Mouse (Mus musculus) MEL (cell line): ENCODE data around the gene Prph2. TPM values are rescaled to one million over a fixed set of nuclear protein-coding genes. Genes with fewer than 3 reads are reported as not detected.

Experiments
- DNase-seq: peaks from one replicate; pipeline ENCODE4 v3.0.0; 2011; ENCODE audit warnings: low read depth, low spot score
- H3K27ac ChIP-seq: 2 replicates; pipeline ENCODE4 v1.5.1; 2012; ENCODE audit warnings: low read depth, mild to moderate bottlenecking, control low read depth, low read length, moderate library complexity; ENCODE audit not compliant: control insufficient read depth
- H3K27me3 ChIP-seq, 2 experiments: fragments of 150-350 bp in 1 of 2; sonication (generic) in 1 of 2; 2 replicates each; pipeline ENCODE4 v1.6.1; 2012; ENCODE audit warnings: low read length in 2 of 2, mild to moderate bottlenecking in 2 of 2, improper control_type of control experiment in 1 of 2, moderate library complexity in 1 of 2; ENCODE audit not compliant: insufficient read depth in 2 of 2, control insufficient read depth in 1 of 2
- H3K36me3 ChIP-seq, 2 experiments: 2 replicates each; pipeline ENCODE4 v1.6.1; 2012 to 2014; ENCODE audit warnings: low read length in 2 of 2, improper control_type of control experiment in 1 of 2, inconsistent platforms in 1 of 2, mild to moderate bottlenecking in 1 of 2; ENCODE audit not compliant: insufficient read depth in 2 of 2, control insufficient read depth in 1 of 2
- H3K4me1 ChIP-seq, 2 experiments: fragments of 150-350 bp in 1 of 2; sonication (generic) in 1 of 2; 2 replicates each; pipeline ENCODE4 v1.6.1; 2012; ENCODE audit warnings: low read length in 2 of 2, improper control_type of control experiment in 1 of 2, mild to moderate bottlenecking in 1 of 2; ENCODE audit not compliant: insufficient read depth in 2 of 2, control insufficient read depth in 1 of 2
- H3K4me3 ChIP-seq, 2 experiments: fragments of 150-350 bp in 1 of 2; sonication (generic) in 1 of 2; 2 replicates each; pipeline ENCODE4 v1.5.1; 2012; ENCODE audit warnings: low read depth in 2 of 2, low read length in 2 of 2, mild to moderate bottlenecking in 2 of 2, moderate library complexity in 2 of 2, control low read depth in 1 of 2, improper control_type of control experiment in 1 of 2; ENCODE audit not compliant: control insufficient read depth in 1 of 2, insufficient read depth in 1 of 2
- H3K79me2 ChIP-seq: 2 replicates; pipeline ENCODE4 v1.6.1; 2012; ENCODE audit warnings: mild to moderate bottlenecking, low read length, moderate library complexity; ENCODE audit not compliant: control insufficient read depth, poor library complexity, insufficient read depth
- H3K9ac ChIP-seq: 2 replicates; pipeline ENCODE4 v1.6.1; 2012; ENCODE audit warnings: low read depth, mild to moderate bottlenecking, control low read depth, low read length, moderate library complexity; ENCODE audit not compliant: control insufficient read depth, poor library complexity, severe bottlenecking
- H3K9me3 ChIP-seq: fragments of 150-350 bp; sonication (generic); replicated peaks from 2 replicates; pipeline ENCODE4 v1.6.1; 2012; ENCODE audit warnings: mild to moderate bottlenecking, low read length, improper control_type of control experiment, moderate library complexity; ENCODE audit not compliant: insufficient read depth
- BHLHE40 ChIP-seq: IDR thresholded peaks from 2 replicates; pipeline ENCODE4 v1.6.1; 2012; ENCODE audit warnings: low read depth, mild to moderate bottlenecking, inconsistent platforms, low read length, improper control_type of control experiment, borderline replicate concordance
- CHD1 ChIP-seq: IDR thresholded peaks from 2 replicates; pipeline ENCODE4 v1.6.1; 2012; ENCODE audit warnings: low read depth, mild to moderate bottlenecking, inconsistent platforms, low read length, improper control_type of control experiment
- CTCF ChIP-seq, 3 experiments: IDR thresholded peaks in 2 of 3; conservative IDR thresholded peaks in 1 of 3; 2 replicates each; pipeline ENCODE4 v1.5.1; 2011 to 2012; ENCODE audit warnings: low read length in 3 of 3, low read depth in 2 of 3, mild to moderate bottlenecking in 2 of 3, improper control_type of control experiment in 1 of 3, inconsistent platforms in 1 of 3, mixed read lengths in 1 of 3, moderate library complexity in 1 of 3; ENCODE audit not compliant: control insufficient read depth in 1 of 3, insufficient read depth in 1 of 3, poor library complexity in 1 of 3, severe bottlenecking in 1 of 3
- E2F4 ChIP-seq: IDR thresholded peaks from 2 replicates; pipeline ENCODE4 v1.6.1; 2011; ENCODE audit warnings: low read depth, low read length, improper control_type of control experiment, borderline replicate concordance
- ELF1 ChIP-seq: IDR thresholded peaks from 2 replicates; pipeline ENCODE4 v1.6.1; 2014; ENCODE audit warnings: low read depth, mild to moderate bottlenecking, inconsistent platforms, low read length, improper control_type of control experiment, moderate library complexity
- EP300 ChIP-seq, 2 experiments: IDR thresholded peaks; 2 replicates each; pipeline ENCODE4 v1.6.1; 2011; ENCODE audit warnings: improper control_type of control experiment in 2 of 2, low read length in 2 of 2, low read depth in 1 of 2, mild to moderate bottlenecking in 1 of 2
- ETS1 ChIP-seq: IDR thresholded peaks from 2 replicates; pipeline ENCODE4 v1.6.1; 2012; ENCODE audit warnings: low read depth, mild to moderate bottlenecking, inconsistent platforms, low read length, improper control_type of control experiment, moderate library complexity
- GABPA ChIP-seq: IDR thresholded peaks from 2 replicates; pipeline ENCODE4 v1.6.1; 2012; ENCODE audit warnings: low read depth, mild to moderate bottlenecking, inconsistent platforms, low read length, improper control_type of control experiment, moderate library complexity
- GATA1 ChIP-seq: IDR thresholded peaks from 2 replicates; pipeline ENCODE4 v1.6.1; 2011; ENCODE audit warnings: low read depth, low read length, improper control_type of control experiment
- HCFC1 ChIP-seq: IDR thresholded peaks from 2 replicates; pipeline ENCODE4 v1.6.1; 2012; ENCODE audit warnings: low read depth, mild to moderate bottlenecking, inconsistent platforms, low read length, improper control_type of control experiment, moderate library complexity
- MAX ChIP-seq: IDR thresholded peaks from 2 replicates; pipeline ENCODE4 v1.6.1; 2011; ENCODE audit warnings: low read length, improper control_type of control experiment
- MEF2A ChIP-seq: IDR thresholded peaks from 2 replicates; pipeline ENCODE4 v1.6.1; 2014; ENCODE audit warnings: low read depth, mild to moderate bottlenecking, inconsistent platforms, low read length, improper control_type of control experiment; ENCODE audit not compliant: poor library complexity, insufficient replicate concordance, severe bottlenecking; ENCODE audit errors: extremely low read depth
- MXI1 ChIP-seq: IDR thresholded peaks from 2 replicates; pipeline ENCODE4 v1.6.1; 2011; ENCODE audit warnings: mild to moderate bottlenecking, low read depth, low read length, improper control_type of control experiment
- MYC ChIP-seq: IDR thresholded peaks from 2 replicates; pipeline ENCODE4 v1.6.1; 2011; ENCODE audit warnings: low read depth, mild to moderate bottlenecking, low read length, improper control_type of control experiment, moderate library complexity
- NELFE ChIP-seq: IDR thresholded peaks from 2 replicates; pipeline ENCODE4 v1.6.1; 2011; ENCODE audit warnings: low read depth, low read length, improper control_type of control experiment
- NRF1 ChIP-seq: IDR thresholded peaks from 2 replicates; pipeline ENCODE4 v1.6.1; 2014; ENCODE audit warnings: low read depth, mild to moderate bottlenecking, inconsistent platforms, low read length, improper control_type of control experiment, moderate library complexity; ENCODE audit not compliant: poor library complexity, insufficient read depth, severe bottlenecking
- POLR2A ChIP-seq, 2 experiments: IDR thresholded peaks; 2 replicates each; pipeline ENCODE4 v1.6.1; 2011 to 2012; ENCODE audit warnings: low read length in 2 of 2, mild to moderate bottlenecking in 2 of 2, control low read depth in 1 of 2, improper control_type of control experiment in 1 of 2, low read depth in 1 of 2, moderate library complexity in 1 of 2; ENCODE audit not compliant: control insufficient read depth in 1 of 2, insufficient read depth in 1 of 2, poor library complexity in 1 of 2
- POLR2AphosphoS2 ChIP-seq: IDR thresholded peaks from 2 replicates; pipeline ENCODE4 v1.6.1; 2011; ENCODE audit warnings: low read length, improper control_type of control experiment
- RAD21 ChIP-seq: IDR thresholded peaks from 2 replicates; pipeline ENCODE4 v1.6.1; 2011; ENCODE audit warnings: mild to moderate bottlenecking, low read depth, low read length, improper control_type of control experiment
- RCOR1 ChIP-seq: IDR thresholded peaks from 2 replicates; pipeline ENCODE4 v1.6.1; 2012; ENCODE audit warnings: low read depth, mild to moderate bottlenecking, inconsistent platforms, low read length, improper control_type of control experiment
- SIN3A ChIP-seq: IDR thresholded peaks from 2 replicates; pipeline ENCODE4 v1.6.1; 2012; ENCODE audit warnings: low read length, improper control_type of control experiment, inconsistent platforms
- SMC3 ChIP-seq: IDR thresholded peaks from 2 replicates; pipeline ENCODE4 v1.6.1; 2011; ENCODE audit warnings: low read depth, low read length, improper control_type of control experiment
- TAL1 ChIP-seq: IDR thresholded peaks from 2 replicates; pipeline ENCODE4 v1.6.1; 2012; ENCODE audit warnings: mild to moderate bottlenecking, inconsistent platforms, low read length, moderate library complexity, mixed read lengths
- TBP ChIP-seq: IDR thresholded peaks from 2 replicates; pipeline ENCODE4 v1.8.0; 2011; ENCODE audit warnings: low read depth, low read length, improper control_type of control experiment
- TCF12 ChIP-seq: IDR thresholded peaks from 2 replicates; pipeline ENCODE4 v1.6.1; 2014; ENCODE audit warnings: low read depth, mild to moderate bottlenecking, inconsistent platforms, low read length, improper control_type of control experiment, moderate library complexity
- USF2 ChIP-seq, 2 experiments: IDR thresholded peaks; 2 replicates each; pipeline ENCODE4 v1.6.1; 2011 to 2012; ENCODE audit warnings: improper control_type of control experiment in 2 of 2, low read length in 2 of 2, borderline replicate concordance in 1 of 2, inconsistent platforms in 1 of 2, low read depth in 1 of 2, mild to moderate bottlenecking in 1 of 2; ENCODE audit not compliant: insufficient read depth in 1 of 2
- ZKSCAN1 ChIP-seq: IDR thresholded peaks from 2 replicates; pipeline ENCODE4 v1.6.1; 2012; ENCODE audit warnings: low read depth, mild to moderate bottlenecking, inconsistent platforms, low read length, improper control_type of control experiment, moderate library complexity
- ZNF384 ChIP-seq: IDR thresholded peaks from 2 replicates; pipeline ENCODE4 v1.6.1; 2012; ENCODE audit warnings: low read depth, mild to moderate bottlenecking, inconsistent platforms, low read length, improper control_type of control experiment
- polyA plus RNA-seq, 2 experiments: library from polyadenylated mRNA; stranded (reverse) in 1 of 2; unstranded in 1 of 2; fragments of >175 nt in 1 of 2; fragments of >200 nt in 1 of 2; gene quantifications; 2 replicates each; pipeline versions ENCODE4 v1.2.1 to v1.2.4; 2012; ENCODE audit warnings: low replicate concordance in 2 of 2, low read depth in 1 of 2; ENCODE audit not compliant: insufficient read length in 2 of 2, insufficient read depth in 1 of 2, missing spikeins in 1 of 2
- total RNA-seq: library from RNA; depleted of rRNA; stranded (reverse); fragments of 300-350 nt; gene quantifications from 2 replicates; pipeline ENCODE4 v1.2.3, GENCODE M21; 2012

Prph2 gene
- total and polyA plus RNA-seq, 3 experiments = not detected

DNA sequence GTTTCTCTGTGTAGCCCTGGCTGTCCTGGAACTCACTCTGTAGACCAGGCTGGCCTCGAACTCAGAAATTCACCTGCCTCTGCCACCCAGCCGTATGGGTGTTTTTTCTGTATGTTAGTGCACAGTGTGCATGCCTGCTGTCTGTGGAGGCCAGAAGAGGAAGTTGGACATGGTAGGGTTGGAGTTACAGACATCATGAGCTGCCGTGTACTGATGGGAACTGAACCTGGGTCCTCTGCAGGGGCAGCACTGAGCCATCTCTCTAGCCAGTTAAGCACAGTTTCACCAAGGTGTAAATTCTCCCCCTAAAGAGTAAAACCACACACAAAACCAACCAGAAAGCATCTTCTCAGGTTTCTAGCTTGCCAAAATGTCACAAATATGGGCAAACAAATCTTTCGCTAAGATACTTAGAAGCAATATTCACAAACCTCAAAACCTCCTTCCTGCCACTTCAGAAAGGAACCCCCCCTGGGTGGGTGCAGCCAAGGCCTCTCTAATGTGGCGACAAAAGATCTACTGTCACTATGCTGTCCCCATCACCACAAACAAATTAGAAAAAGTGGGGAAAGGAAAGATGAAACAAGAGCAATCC lies 40.0 kb upstream of the Prph2 start:
- H3K27ac ChIP-seq = peak overlapping the region; percentile 43
- no peak overlapping the region for H3K4me3 ChIP-seq
- H3K4me1 ChIP-seq = peaks cover 5 to 32% of the 10 kb centered on the region in 2 experiments
- no peak overlapping the region for H3K9ac ChIP-seq
- TF ChIP-seq MYC (0 out of 2 replicates have a peak, but pooled peaks have one; percentile 7), E2F4 (no peak), TCF12 (no peak), EP300 (IDR thresholded peaks at IDR 0.05; ENCODE audit: low read depth in 1 of 2, low read length in 2 of 2) (no peak), SIN3A (no peak), POLR2AphosphoS2 (no peak), GATA1 (no peak), TBP (no peak), ZKSCAN1 (no peak), NRF1 (no peak), ZNF384 (0 out of 2 replicates have a peak, but pooled peaks have one; percentile 2), MAX (0 out of 2 replicates have a peak, but pooled peaks have one; percentile 20), BHLHE40 (no peak), RCOR1 (no peak), CHD1 (no peak), SMC3 (no peak), NELFE (no peak), GABPA (no peak), ELF1 (peak; percentile 23; the same call in 1 of the 2 replicates), POLR2A (IDR thresholded peaks at IDR 0.05; ENCODE audit: control insufficient read depth in 1 of 2, insufficient read depth in 1 of 2, low read depth in 1 of 2, low read length in 2 of 2, poor library complexity in 1 of 2) (no peak), MEF2A (no peak), CTCF (IDR thresholded peaks at IDR 0.05 in 2 of 3, conservative IDR thresholded peaks at IDR 0.05 in 1 of 3; ENCODE audit: control insufficient read depth in 1 of 3, insufficient read depth in 1 of 3, low read depth in 2 of 3, low read length in 3 of 3, poor library complexity in 1 of 3, severe bottlenecking in 1 of 3) (peak in 2 of 3 experiments; percentile 7 to 29; a peak in 1 of 6 replicates), USF2 (IDR thresholded peaks at IDR 0.05; ENCODE audit: borderline replicate concordance in 1 of 2, insufficient read depth in 1 of 2, low read depth in 1 of 2, low read length in 2 of 2) (no peak), HCFC1 (0 out of 2 replicates have a peak, but pooled peaks have one; percentile 21), ETS1 (peak; percentile 34; the same call in 1 of the 2 replicates), MXI1 (peak; percentile 29; the same call in 1 of the 2 replicates), RAD21 (no peak), TAL1 (no peak)
- peaks cover 0 to 15% of the 10 kb centered on the region in 2 experiments; a peak in 2 of 4 replicates for H3K36me3 ChIP-seq
- H3K9me3 ChIP-seq = no peaks in the 10 kb centered on the region
- H3K27me3 ChIP-seq = no peaks in the 10 kb centered on the region
- peak; percentile 80 for DNase-seq
- H3K79me2 ChIP-seq = no peaks in the 10 kb centered on the region
